ENCODE assay signal across 31 mouse cellular contexts in genomic region chr5:41841735-41842134, GRCm38 (mm10). TPM values are rescaled to one million over a fixed set of nuclear protein-coding genes. Genes with fewer than 3 reads are reported as not detected.
DNase-seq lines count a peak whose midpoint lies in the region; ATAC-seq and TF ChIP-seq lines count a peak whose summit lies in the region.
"Had no signal": no experiment of that assay in that cellular context is flagged by ENCODE, and none has a peak within 500 bp of the region (broad histone marks: within the 10 kb centered on the region; RNA-seq: fewer than 3 reads in every experiment).

No protein-coding gene starts in this region.

- H3K4me2 ChIP-seq in liver, embryonic 15.5 days: peak overlapping the region; percentile 84
- H3K4me2 ChIP-seq in forebrain, embryonic 13.5 days: no peak overlapping the region
- H3K4me2 ChIP-seq: embryonic facial prominence, embryonic 15.5 days; forebrain, embryonic 15.5 days; hindbrain, embryonic 13.5 days; midbrain, embryonic 11.5 days had no signal

- H3K27me3 ChIP-seq in liver, embryonic 15.5 days: no peaks in the 10 kb centered on the region
- H3K27me3 ChIP-seq in forebrain, embryonic 13.5 days: no peaks in the 10 kb centered on the region
- H3K27me3 ChIP-seq: embryonic facial prominence, embryonic 15.5 days; forebrain, embryonic 15.5 days; hindbrain, embryonic 13.5 days; limb, embryonic 13.5 days; neural tube, embryonic 13.5 days had no signal

- H3K9ac ChIP-seq in liver, embryonic 15.5 days: no peak overlapping the region
- no peak overlapping the region for H3K9ac ChIP-seq in forebrain, embryonic 13.5 days
- H3K9ac ChIP-seq: embryonic facial prominence, embryonic 15.5 days; forebrain, embryonic 15.5 days; hindbrain, embryonic 13.5 days; limb, embryonic 13.5 days; neural tube, embryonic 13.5 days had no signal

- TF ChIP-seq CTCF in layer of hippocampus, adult 2 months (conservative IDR thresholded peaks at IDR 0.05): no peak

- DNase-seq in thymus, postnatal 0 days (ENCODE audit: low spot score): peak; percentile 55
- no peak for DNase-seq in thymus, postnatal 4 days
- peak; percentile 3 for DNase-seq in induced T-regulatory cell, adult 2 months (ENCODE audit: low read depth)
- no peak for DNase-seq in layer of hippocampus, adult 2 months (ENCODE audit: low spot score in 2 of 2)
- DNase-seq in urinary bladder, postnatal 25 days (ENCODE audit: low spot score): no peak
- DNase-seq: adrenal gland, postnatal 25 days; cerebellum, adult 2 months; cerebellum, postnatal 25 days; gastrocnemius, adult 2 months; gastrocnemius, postnatal 36 days; heart, adult 18-20 months; heart, postnatal 36 days; kidney, adult 11 months; kidney, postnatal 25 days; lung, adult 2 months; lung, postnatal 10 days; right cerebral cortex, postnatal 4 days; thymus, adult 2 months had no signal

- no peaks in the 10 kb centered on the region for H3K9me3 ChIP-seq in liver, embryonic 15.5 days (replicated peaks)
- H3K9me3 ChIP-seq in forebrain, embryonic 13.5 days (replicated peaks): no peaks in the 10 kb centered on the region
- H3K9me3 ChIP-seq: embryonic facial prominence, embryonic 10.5 days; embryonic facial prominence, embryonic 15.5 days; forebrain, embryonic 15.5 days; hindbrain, embryonic 13.5 days; limb, embryonic 13.5 days; neural tube, embryonic 13.5 days had no signal

- no peak overlapping the region for H3K4me3 ChIP-seq in liver, embryonic 15.5 days (replicated peaks)
- H3K4me3 ChIP-seq in forebrain, embryonic 13.5 days: no peak overlapping the region
- no peak overlapping the region for H3K4me3 ChIP-seq in layer of hippocampus, adult 2 months
- H3K4me3 ChIP-seq: embryonic facial prominence, embryonic 15.5 days; forebrain, embryonic 15.5 days; gastrocnemius, adult 2 months; left cerebral cortex, adult 2 months; neural tube, embryonic 13.5 days had no signal

- peaks cover 31% of the 10 kb centered on the region for H3K4me1 ChIP-seq in liver, embryonic 15.5 days (replicated peaks)
- H3K4me1 ChIP-seq in forebrain, embryonic 13.5 days: peaks cover 19% of the 10 kb centered on the region

- WGBS in liver, embryonic 15.5 days (ENCODE audit: insufficient replicate concordance): 25% methylated on average over 5 of the region's 5 CpGs
- 93% methylated on average over 5 of the region's 5 CpGs for WGBS in forebrain, embryonic 13.5 days

- peaks cover 8% of the 10 kb centered on the region; the same call in 1 of the 2 replicates for H3K36me3 ChIP-seq in liver, embryonic 15.5 days (replicated peaks)
- 0 out of 2 replicates have a peak, but pooled peaks cover 3% of the 10 kb centered on the region for H3K36me3 ChIP-seq in forebrain, embryonic 13.5 days (ENCODE audit: poor library complexity, severe bottlenecking)
- H3K36me3 ChIP-seq: forebrain, embryonic 15.5 days had no signal

- ATAC-seq in liver, embryonic 15.5 days (ENCODE audit: insufficient read depth): peak; percentile 26; the same call in 1 of the 2 replicates
- no peak for ATAC-seq in forebrain, embryonic 13.5 days
- ATAC-seq: forebrain, embryonic 15.5 days; inflammation-experienced regulatory T-cells, adult 6 months; midbrain, embryonic 16.5 days had no signal

- H3K27ac ChIP-seq in liver, embryonic 15.5 days (replicated peaks): peak overlapping the region; percentile 29; the same call in 1 of the 2 replicates
- no peak overlapping the region for H3K27ac ChIP-seq in forebrain, embryonic 13.5 days
- H3K27ac ChIP-seq in layer of hippocampus, adult 2 months: no peak overlapping the region
- H3K27ac ChIP-seq: embryonic facial prominence, embryonic 10.5 days; embryonic facial prominence, embryonic 15.5 days; forebrain, embryonic 15.5 days; gastrocnemius, adult 2 months; hindbrain, embryonic 13.5 days; left cerebral cortex, adult 2 months; limb, embryonic 13.5 days; macrophage; neural tube, embryonic 13.5 days had no signal

RNA-seq across cellular contexts. Expression of gene Bod1l, which starts 2.4 kb away (rescaled TPM):
- 25.6 and 31.8 TPM in 2 replicates for polyA plus RNA-seq in thymus, postnatal 0 days (2015; fragmentation: Nextera tagmentation; extraction: Ambion mirVana)
- polyA plus RNA-seq in liver, embryonic 15.5 days (2015; fragmentation: Nextera tagmentation; extraction: Ambion mirVana): 8.4 and 8.7 TPM in 2 replicates
- 28.9 and 29.6 TPM in 2 replicates for polyA plus RNA-seq in forebrain, embryonic 13.5 days (2015; fragmentation: Nextera tagmentation; extraction: Ambion mirVana)
- total RNA-seq in layer of hippocampus, adult 2 months (2021): 10 to 100 TPM; 38.7 to 43.1 TPM

Comparison
In these comparisons a context has a peak if more than half of its experiments do, and no peak if none do; other contexts are left out.
1. DNase-seq: peak in thymus, postnatal 0 days (single experiment) and induced T-regulatory cell, adult 2 months (single experiment); none in thymus, postnatal 4 days (single experiment), layer of hippocampus, adult 2 months (0 of 2) and urinary bladder, postnatal 25 days (single experiment).